Mouse (Mus musculus): Measurements from ENCODE around the gene Carmil1. TPM values are rescaled to one million over a fixed set of nuclear protein-coding genes. Genes with fewer than 3 reads are reported as not detected.
A peak's percentile ranks its signal among the peaks of the same experiment; 100 is the strongest.

Gene Carmil1
- polyA plus RNA-seq, 1 experiment from 2014 or later: 7.5 TPM

GRCm38 (mm10) chr13:24147006-24147405 lies 133.6 kb downstream of the Carmil1 start:
- Histone ChIP-seq H3K36me3 (ENCODE audit: control insufficient read depth, insufficient read depth, low read length) (no peaks in the 10 kb centered on the region), H3K4me3 (ENCODE audit: control insufficient read depth in 1 of 2, insufficient read depth in 1 of 2, low read depth in 1 of 2, low read length in 2 of 2) (no peak overlapping the region), H3K4me1 (ENCODE audit: control insufficient read depth in 2 of 2, insufficient read depth in 2 of 2, low read length in 2 of 2) (peaks cover 0 to 6% of the 10 kb centered on the region in 2 experiments; a peak in 1 of 4 replicates), H3K4me2 (ENCODE audit: low read length) (no peak overlapping the region), H3K9me3 (ENCODE audit: control insufficient read depth, low read length) (no peaks in the 10 kb centered on the region), H3K9ac (ENCODE audit: low read length) (no peak overlapping the region), H3K27ac (replicated peaks in 1 of 2; ENCODE audit: control insufficient read depth in 1 of 2, insufficient read depth in 1 of 2, low read depth in 2 of 2, low read length in 2 of 2) (no peak overlapping the region), H3K27me3 (ENCODE audit: control insufficient read depth, insufficient read depth, low read length) (peaks cover 42% of the 10 kb centered on the region)
- ATAC-seq (ENCODE audit: insufficient number of reproducible peaks, insufficient read depth, low FRiP score, low read depth): no peak
- 59% methylated on average over 3 of the region's 3 CpGs for WGBS

GRCm38 (mm10) chr13:24146541-24146940 lies 134.1 kb downstream of the Carmil1 start:
- H3K4me2 ChIP-seq (ENCODE audit: low read length): no peak overlapping the region
- H3K9ac ChIP-seq (ENCODE audit: low read length): no peak overlapping the region
- no peaks in the 10 kb centered on the region for H3K9me3 ChIP-seq (ENCODE audit: control insufficient read depth, low read length)
- peaks cover 0 to 8% of the 10 kb centered on the region in 2 experiments; a peak in 1 of 4 replicates for H3K4me1 ChIP-seq (ENCODE audit: control insufficient read depth in 2 of 2, insufficient read depth in 2 of 2, low read length in 2 of 2)
- H3K27me3 ChIP-seq (ENCODE audit: control insufficient read depth, insufficient read depth, low read length): peaks cover 42% of the 10 kb centered on the region
- no peak overlapping the region for H3K4me3 ChIP-seq (ENCODE audit: control insufficient read depth in 1 of 2, insufficient read depth in 1 of 2, low read depth in 1 of 2, low read length in 2 of 2)
- ATAC-seq (ENCODE audit: insufficient number of reproducible peaks, insufficient read depth, low FRiP score, low read depth): no peak
- no peak overlapping the region for H3K27ac ChIP-seq (replicated peaks in 1 of 2; ENCODE audit: control insufficient read depth in 1 of 2, insufficient read depth in 1 of 2, low read depth in 2 of 2, low read length in 2 of 2)
- no peaks in the 10 kb centered on the region for H3K36me3 ChIP-seq (ENCODE audit: control insufficient read depth, insufficient read depth, low read length)
- 83% methylated on average over 5 of the region's 5 CpGs for WGBS

DNA sequence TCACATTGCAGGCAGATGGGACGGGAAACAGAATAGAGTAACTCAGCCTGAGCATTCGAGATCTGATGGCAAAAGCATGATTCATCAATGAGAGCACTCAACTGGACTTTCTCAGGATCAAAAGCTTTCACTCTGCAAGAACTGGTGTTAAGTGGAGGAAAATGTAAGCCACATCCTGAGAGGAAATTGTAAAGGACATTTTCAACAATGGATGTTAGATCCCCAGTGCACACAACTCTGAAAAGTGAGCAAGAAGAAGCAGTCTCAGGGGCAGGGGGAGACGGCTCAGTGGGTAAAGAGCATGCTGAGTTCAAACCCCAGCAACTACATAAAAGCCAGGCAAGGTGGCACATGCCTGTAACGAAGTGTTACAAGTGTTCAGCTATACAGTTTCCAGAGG lies 135.7 kb downstream of the Carmil1 start:
- no peak overlapping the region for H3K9ac ChIP-seq (ENCODE audit: low read length)
- H3K4me2 ChIP-seq (ENCODE audit: low read length): no peak overlapping the region
- 46% methylated on average over 4 of the region's 4 CpGs for WGBS
- no peaks in the 10 kb centered on the region for H3K9me3 ChIP-seq (ENCODE audit: control insufficient read depth, low read length)
- H3K4me1 ChIP-seq (ENCODE audit: control insufficient read depth in 2 of 2, insufficient read depth in 2 of 2, low read length in 2 of 2): peaks cover 0 to 8% of the 10 kb centered on the region in 2 experiments; a peak in 1 of 4 replicates
- H3K4me3 ChIP-seq (ENCODE audit: control insufficient read depth in 1 of 2, insufficient read depth in 1 of 2, low read depth in 1 of 2, low read length in 2 of 2): no peak overlapping the region
- H3K36me3 ChIP-seq (ENCODE audit: control insufficient read depth, insufficient read depth, low read length): no peaks in the 10 kb centered on the region
- no peak overlapping the region for H3K27ac ChIP-seq (replicated peaks in 1 of 2; ENCODE audit: control insufficient read depth in 1 of 2, insufficient read depth in 1 of 2, low read depth in 2 of 2, low read length in 2 of 2)
- H3K27me3 ChIP-seq (ENCODE audit: control insufficient read depth, insufficient read depth, low read length): peaks cover 51% of the 10 kb centered on the region
- no peak for ATAC-seq (ENCODE audit: insufficient number of reproducible peaks, insufficient read depth, low FRiP score, low read depth)

DNA sequence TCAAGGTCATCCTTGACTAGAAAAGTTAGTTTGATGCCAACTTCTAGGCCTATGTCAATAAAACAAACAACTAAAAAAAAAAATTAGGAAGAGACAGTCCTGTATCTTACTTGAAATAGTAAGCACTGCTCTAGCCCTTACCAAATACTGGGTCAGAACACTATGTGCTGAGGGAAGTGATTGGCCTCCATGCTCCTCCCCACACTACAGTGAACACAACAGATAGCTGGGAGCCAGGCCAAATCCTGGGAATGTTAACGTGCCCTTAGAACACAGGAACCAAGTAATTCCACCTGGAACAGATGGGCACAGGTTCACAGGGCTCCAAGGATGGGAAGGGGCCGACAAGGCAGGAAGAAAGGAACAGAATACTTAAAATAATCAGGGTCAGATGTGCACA lies 136.5 kb downstream of the Carmil1 start:
- Histone ChIP-seq H3K4me1 (ENCODE audit: control insufficient read depth in 2 of 2, insufficient read depth in 2 of 2, low read length in 2 of 2) (peaks cover 0 to 8% of the 10 kb centered on the region in 2 experiments; a peak in 1 of 4 replicates), H3K9ac (ENCODE audit: low read length) (no peak overlapping the region), H3K27ac (replicated peaks in 1 of 2; ENCODE audit: control insufficient read depth in 1 of 2, insufficient read depth in 1 of 2, low read depth in 2 of 2, low read length in 2 of 2) (no peak overlapping the region), H3K27me3 (ENCODE audit: control insufficient read depth, insufficient read depth, low read length) (peaks cover 58% of the 10 kb centered on the region), H3K36me3 (ENCODE audit: control insufficient read depth, insufficient read depth, low read length) (no peaks in the 10 kb centered on the region), H3K9me3 (ENCODE audit: control insufficient read depth, low read length) (no peaks in the 10 kb centered on the region), H3K4me3 (ENCODE audit: control insufficient read depth in 1 of 2, insufficient read depth in 1 of 2, low read depth in 1 of 2, low read length in 2 of 2) (no peak overlapping the region), H3K4me2 (ENCODE audit: low read length) (no peak overlapping the region)
- no peak for ATAC-seq (ENCODE audit: insufficient number of reproducible peaks, insufficient read depth, low FRiP score, low read depth)
- 38% methylated on average over 2 of the region's 2 CpGs for WGBS

DNA sequence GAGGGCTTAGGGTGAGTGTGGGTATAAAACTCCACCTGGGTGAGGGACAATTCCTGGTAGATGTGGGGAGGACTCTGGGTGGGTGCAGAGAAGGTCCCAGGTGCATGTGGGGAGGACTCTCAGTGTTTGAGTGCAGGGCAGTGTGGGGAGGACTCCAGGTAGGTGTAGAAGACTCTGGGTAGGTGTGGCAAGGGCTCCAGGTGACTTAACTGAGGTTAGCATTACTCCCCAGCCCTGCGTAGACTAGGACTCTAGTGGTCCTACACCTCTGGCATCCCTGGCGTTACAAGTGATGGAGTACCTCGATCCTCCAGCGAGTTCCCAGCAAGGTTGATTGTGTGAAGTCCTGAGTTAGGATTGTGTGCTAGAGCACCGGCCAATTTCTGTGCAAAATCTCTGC lies 143.8 kb downstream of the Carmil1 start:
- Histone ChIP-seq H3K4me3 (ENCODE audit: control insufficient read depth in 1 of 2, insufficient read depth in 1 of 2, low read depth in 1 of 2, low read length in 2 of 2) (no peak overlapping the region), H3K9ac (ENCODE audit: low read length) (no peak overlapping the region), H3K27ac (replicated peaks in 1 of 2; ENCODE audit: control insufficient read depth in 1 of 2, insufficient read depth in 1 of 2, low read depth in 2 of 2, low read length in 2 of 2) (no peak overlapping the region), H3K36me3 (ENCODE audit: control insufficient read depth, insufficient read depth, low read length) (no peaks in the 10 kb centered on the region), H3K4me2 (ENCODE audit: low read length) (no peak overlapping the region), H3K4me1 (ENCODE audit: control insufficient read depth in 2 of 2, insufficient read depth in 2 of 2, low read length in 2 of 2) (peaks cover 0 to under 1% of the 10 kb centered on the region in 2 experiments; a peak in 2 of 4 replicates), H3K9me3 (ENCODE audit: control insufficient read depth, low read length) (no peaks in the 10 kb centered on the region), H3K27me3 (ENCODE audit: control insufficient read depth, insufficient read depth, low read length) (peaks cover 45% of the 10 kb centered on the region)
- no peak for ATAC-seq (ENCODE audit: insufficient number of reproducible peaks, insufficient read depth, low FRiP score, low read depth)
- 91% methylated on average over 5 of the region's 5 CpGs for WGBS

GRCm38 (mm10) chr13:24135282-24136230 lies 145.0 kb downstream of the Carmil1 start:
- ATAC-seq (ENCODE audit: insufficient number of reproducible peaks, insufficient read depth, low FRiP score, low read depth): no peak
- peak overlapping the region; percentile 6; the same call in 1 of the 2 replicates for H3K4me2 ChIP-seq (ENCODE audit: low read length)
- H3K27me3 ChIP-seq (ENCODE audit: control insufficient read depth, insufficient read depth, low read length): peaks cover 51% of the 10 kb centered on the region

GRCm38 (mm10) chr13:24132866-24133265 lies 147.7 kb downstream of the Carmil1 start:
- H3K27me3 ChIP-seq (ENCODE audit: control insufficient read depth, insufficient read depth, low read length): peaks cover 33% of the 10 kb centered on the region
- WGBS: 83% methylated on average over 3 of the region's 3 CpGs
- ATAC-seq (ENCODE audit: insufficient number of reproducible peaks, insufficient read depth, low FRiP score, low read depth): no peak

More at GRCm38 (mm10) chr13:24135282-24136230, 145.0 kb downstream of the Carmil1 start:
- Histone ChIP-seq H3K27ac (replicated peaks in 1 of 2; ENCODE audit: control insufficient read depth in 1 of 2, insufficient read depth in 1 of 2, low read depth in 2 of 2, low read length in 2 of 2) (no peak overlapping the region), H3K9me3 (ENCODE audit: control insufficient read depth, low read length) (no peaks in the 10 kb centered on the region), H3K4me1 (ENCODE audit: control insufficient read depth in 2 of 2, insufficient read depth in 2 of 2, low read length in 2 of 2) (no peaks in the 10 kb centered on the region; a peak in 1 of 4 replicates), H3K9ac (ENCODE audit: low read length) (no peak overlapping the region), H3K36me3 (ENCODE audit: control insufficient read depth, insufficient read depth, low read length) (no peaks in the 10 kb centered on the region), H3K4me3 (ENCODE audit: control insufficient read depth in 1 of 2, insufficient read depth in 1 of 2, low read depth in 1 of 2, low read length in 2 of 2) (no peak overlapping the region)
- 67% methylated on average over 21 of the region's 21 CpGs for WGBS

More at GRCm38 (mm10) chr13:24132866-24133265, 147.7 kb downstream of the Carmil1 start:
- no peaks in the 10 kb centered on the region for H3K9me3 ChIP-seq (ENCODE audit: control insufficient read depth, low read length)
- H3K4me2 ChIP-seq (ENCODE audit: low read length): no peak overlapping the region
- H3K9ac ChIP-seq (ENCODE audit: low read length): no peak overlapping the region
- H3K4me3 ChIP-seq (ENCODE audit: control insufficient read depth in 1 of 2, insufficient read depth in 1 of 2, low read depth in 1 of 2, low read length in 2 of 2): no peak overlapping the region
- no peak overlapping the region for H3K27ac ChIP-seq (replicated peaks in 1 of 2; ENCODE audit: control insufficient read depth in 1 of 2, insufficient read depth in 1 of 2, low read depth in 2 of 2, low read length in 2 of 2)
- H3K36me3 ChIP-seq (ENCODE audit: control insufficient read depth, insufficient read depth, low read length): no peaks in the 10 kb centered on the region
- no peaks in the 10 kb centered on the region; a peak in 1 of 4 replicates for H3K4me1 ChIP-seq (ENCODE audit: control insufficient read depth in 2 of 2, insufficient read depth in 2 of 2, low read length in 2 of 2)
